Mouse (Mus musculus) cerebellum, adult 8-10 months (tissue): ENCODE measurements at regions not wholly inside any gene's neighbourhood (a gene's known extent, or its start where the extent isn't known, plus 50 kb on each side); places are given as distances from the start of the nearest gene placed in this dataset.

ENCODE experiments used
- DNase-seq: peaks from one replicate; pipeline ENCODE4 v3.0.0; 2022

DNA sequence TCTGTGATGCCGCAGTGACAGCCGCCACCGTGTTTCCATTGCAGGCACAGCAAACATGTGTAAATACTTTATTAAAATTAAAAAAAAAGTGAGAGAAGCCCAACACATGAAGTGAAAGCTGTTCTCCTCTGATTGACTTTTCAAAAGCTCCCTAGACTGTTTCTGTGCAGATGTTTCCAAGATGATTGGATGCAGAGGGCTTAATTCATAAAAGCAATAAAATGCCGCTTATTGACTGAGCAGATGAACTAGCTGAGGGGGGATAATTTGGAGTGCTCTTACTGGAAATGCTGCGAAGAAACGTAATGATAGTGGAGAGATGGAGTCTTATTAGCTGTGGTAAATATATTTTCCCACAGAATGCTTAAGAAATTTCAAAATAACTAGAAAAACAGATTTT is 170.4 kb downstream of the Rnf144a start:
- no peak for DNase-seq

DNA sequence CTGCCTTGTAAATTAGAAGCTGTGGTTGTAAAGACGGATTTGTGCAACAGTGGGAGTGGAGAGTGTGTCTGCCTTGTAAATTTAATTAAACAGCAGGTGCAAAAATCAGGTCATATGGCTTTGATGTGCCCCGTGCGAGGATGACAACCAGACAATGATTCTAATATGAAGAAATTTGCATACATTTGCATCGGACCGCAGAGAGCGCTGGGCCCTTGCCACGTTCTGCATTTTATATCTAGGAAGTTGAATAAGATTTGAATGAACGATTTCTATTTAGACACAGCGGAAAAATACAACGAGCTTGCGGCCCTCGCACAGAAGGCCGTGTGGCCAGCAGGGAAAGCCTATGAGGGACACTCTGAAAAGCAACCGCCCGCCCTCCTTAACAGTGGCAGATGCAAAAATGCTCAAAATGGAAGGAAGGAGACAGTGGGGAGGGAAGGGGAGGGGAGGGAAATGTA is 187.5 kb downstream of the Rnf144a start:
- no peak for DNase-seq

DNA sequence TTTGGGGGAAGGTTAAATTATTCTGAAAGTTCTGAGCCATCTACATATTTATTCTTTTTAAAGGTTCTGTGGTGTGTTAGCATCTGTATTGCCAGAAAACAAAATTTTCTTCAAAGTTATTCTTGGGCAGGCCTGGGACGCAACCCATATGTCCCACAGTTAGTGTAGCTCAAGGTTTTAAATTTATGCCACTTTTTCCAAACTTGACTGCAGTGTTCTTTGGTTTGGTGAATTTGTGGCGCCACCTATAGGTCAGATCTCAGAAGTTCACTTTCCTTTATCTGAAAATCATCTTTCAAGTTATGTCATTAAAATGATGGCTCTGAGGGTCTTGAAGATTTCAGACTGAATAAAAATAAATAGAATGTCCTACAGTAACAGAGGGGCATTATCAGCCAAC is 188.7 kb downstream of the Rnf144a start:
- peak; percentile 64 for DNase-seq

DNA sequence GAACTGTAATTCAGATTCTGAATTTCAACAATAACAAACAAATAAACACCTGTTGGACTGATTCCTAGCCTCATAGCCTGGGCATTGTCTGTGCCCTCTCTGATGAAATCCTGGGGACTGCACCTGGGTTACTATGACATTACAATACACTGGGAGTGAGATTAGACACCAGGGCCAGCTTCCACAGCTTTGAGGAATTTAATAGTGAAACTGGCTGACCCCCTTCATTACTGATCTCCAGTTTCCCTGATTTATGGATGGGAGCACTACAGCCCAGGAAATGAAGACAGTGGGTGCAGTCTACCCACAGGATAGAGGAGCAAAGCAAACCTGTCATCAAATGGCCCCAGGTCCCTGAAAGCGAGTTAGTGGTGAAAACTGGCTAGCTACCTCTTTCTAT is 202.6 kb downstream of the Rnf144a start:
- no peak for DNase-seq

DNA sequence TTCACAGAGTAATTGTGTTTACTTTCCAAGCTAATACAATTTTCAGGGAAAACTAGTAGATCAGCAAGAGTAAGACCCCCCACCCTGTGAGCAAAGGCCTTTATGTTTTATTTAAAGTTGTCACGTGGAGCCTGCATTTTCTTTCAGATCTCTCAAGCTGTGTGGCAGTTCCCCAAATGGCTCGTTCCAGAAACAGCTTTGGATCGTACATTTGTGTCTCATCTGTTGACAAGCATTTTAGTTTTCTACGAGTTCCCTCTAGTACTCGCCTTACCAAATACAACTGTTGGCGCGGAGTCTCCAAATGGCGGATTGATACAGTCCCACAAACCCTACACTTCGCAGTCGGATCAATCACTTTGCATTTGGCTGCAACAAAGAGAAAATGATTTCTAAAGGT is 203.6 kb downstream of the Rnf144a start:
- DNase-seq = no peak

DNA sequence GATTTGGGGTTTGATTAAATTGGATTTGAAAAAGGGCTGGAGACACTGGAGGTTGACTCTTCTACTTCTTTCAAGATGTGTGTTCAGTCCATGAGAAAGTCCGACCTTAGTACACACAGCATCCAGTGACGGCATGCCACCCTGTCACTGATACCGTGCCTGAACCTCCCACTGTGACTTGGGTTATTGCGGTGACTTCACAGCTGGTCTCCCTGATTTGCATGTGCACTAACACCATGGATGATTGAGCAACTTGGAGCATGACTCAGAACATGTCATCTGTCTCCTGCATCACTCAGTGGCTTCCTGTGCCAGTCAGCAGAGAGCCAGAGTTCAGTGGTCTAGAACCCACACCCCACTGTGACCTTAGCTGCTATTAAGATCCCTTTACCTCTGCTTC is 208.3 kb downstream of the Rnf144a start:
- peak; percentile 32 for DNase-seq

DNA sequence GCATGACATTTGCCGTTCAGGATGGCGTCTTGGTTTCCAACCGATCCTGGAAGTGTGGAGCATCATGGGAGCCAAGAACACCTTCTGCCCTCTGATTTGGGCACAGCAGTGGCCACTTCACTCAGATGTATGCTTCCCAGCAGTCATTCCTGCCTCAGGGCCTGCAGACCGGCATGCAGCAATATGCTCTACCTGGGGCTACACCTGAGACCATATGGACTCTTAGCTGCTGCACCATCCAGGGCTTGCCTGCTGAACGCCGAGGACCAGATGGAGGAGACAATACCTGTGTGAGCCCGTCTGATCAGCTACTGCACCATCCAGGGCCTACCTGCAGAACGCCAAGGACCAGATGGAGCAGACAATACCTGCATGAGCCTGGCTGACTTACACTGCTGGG is 209.0 kb downstream of the Rnf144a start:
- DNase-seq = peak; percentile 93

DNA sequence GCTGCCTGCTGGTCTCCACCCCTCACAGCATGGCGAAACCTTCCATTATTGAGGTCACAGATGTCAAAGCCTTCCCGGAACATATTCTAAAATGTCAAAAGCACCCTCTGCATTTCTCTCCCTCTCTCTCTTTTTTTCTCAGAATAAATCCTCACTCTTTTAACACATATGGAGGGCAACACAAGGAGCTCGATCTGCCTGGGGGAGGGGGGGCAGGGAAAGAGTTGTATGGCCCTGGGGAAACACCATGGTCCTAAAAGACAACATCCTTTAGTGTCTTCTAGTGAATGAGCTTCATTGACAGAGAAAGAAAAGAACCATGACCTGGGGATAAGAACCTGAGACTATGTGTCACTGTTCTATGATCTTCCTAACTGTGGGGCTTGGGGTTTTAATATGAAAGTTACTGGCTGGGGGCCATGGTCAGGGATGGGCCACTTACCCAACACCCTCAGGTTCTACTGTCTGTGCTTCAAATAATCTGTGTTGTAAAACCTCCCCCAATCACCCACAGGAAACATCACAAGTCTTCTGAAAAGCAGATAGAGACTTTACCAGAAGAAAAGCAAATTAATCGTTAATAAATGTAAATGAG is 223.0 kb downstream of the Rnf144a start:
- DNase-seq = peak; percentile 37

DNA sequence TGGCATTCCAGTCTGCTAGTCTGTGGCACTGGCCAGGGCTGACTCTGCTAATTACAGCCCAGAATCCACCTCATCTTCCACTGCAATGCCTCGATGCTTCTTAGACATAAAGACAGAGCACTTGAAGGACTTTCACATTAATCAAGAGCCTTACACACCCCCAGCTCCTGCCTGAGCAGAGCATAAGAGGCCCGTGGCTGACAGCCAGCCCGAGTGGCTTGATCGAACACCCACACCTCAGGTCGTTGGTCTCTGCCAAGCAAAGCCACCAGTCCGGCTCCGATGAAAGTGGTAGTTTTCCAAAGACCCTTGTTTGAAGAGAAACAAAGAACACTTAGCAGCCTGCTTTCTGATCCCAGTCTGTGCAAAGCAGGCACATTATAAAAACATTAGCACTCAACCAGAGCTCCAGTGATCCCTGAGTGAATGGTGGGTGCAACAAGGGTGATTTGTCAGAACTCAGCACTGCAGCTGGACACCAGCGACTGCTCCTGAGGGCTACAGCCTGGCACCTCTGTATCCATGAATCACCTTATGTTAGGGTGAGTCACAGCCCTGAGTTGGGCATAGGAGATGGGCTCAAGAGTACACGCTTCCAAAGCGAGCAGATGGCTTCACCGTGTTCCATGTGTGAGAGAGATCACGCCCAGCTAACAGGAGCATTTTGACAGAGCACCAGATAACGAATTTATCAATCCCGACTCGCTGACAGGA is 223.6 kb downstream of the Rnf144a start:
- peak; percentile 82 for DNase-seq

DNA sequence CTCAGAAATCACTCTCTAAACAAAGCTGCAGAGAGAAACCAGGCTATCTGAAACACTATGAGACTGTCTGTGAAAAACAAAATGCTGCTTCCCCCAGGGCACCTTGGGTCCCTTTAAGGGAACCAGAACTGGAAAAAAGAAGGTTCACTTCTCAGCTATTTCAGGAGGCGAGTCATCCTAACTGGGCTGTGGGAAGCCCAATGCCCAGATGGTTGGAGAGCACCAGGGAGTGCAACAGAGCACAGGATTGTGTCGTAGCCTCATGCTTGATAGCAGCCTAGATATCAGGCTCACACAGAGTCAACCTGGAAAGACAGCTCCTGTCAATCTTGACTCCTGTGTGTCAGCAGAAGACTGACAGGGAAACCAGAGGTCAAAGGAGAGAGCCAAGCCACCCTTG is 226.1 kb downstream of the Rnf144a start:
- peak; percentile 50 for DNase-seq

DNA sequence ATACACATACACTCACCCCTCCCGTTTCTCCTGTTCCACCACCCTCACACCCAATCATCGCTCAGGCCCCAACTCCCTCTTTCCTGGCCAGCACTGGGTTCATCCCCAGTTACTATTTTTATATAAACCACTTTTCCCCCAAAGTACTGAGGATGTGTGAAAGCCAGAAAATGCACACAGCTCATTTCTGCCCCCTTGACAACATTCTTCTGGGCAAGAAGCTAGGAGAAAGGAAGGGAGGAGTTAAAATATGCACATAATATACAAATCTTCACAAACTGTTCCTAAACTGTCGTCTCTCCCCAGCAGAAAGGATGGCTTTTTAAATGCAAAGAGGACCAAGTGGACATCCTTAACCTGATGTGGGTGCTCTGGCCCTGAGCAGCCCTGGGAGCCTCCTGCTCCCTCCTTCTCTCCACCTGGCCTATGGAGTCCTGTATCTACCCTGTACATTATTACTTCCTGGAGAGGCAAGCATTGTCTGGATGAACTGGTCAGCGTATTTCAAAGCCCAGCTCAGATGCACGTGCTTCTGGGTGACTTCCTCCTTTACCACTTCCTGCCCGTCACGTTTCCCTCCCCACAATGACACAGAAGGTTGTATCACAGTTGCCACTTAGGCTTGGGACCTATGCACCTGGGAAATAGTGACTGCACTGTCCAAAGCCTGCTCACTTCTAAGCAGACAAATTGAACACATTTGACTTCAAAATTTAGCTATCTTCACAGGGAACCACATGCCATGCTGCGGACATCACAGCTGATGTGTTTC is 227.8 kb downstream of the Rnf144a start:
- no peak for DNase-seq

DNA sequence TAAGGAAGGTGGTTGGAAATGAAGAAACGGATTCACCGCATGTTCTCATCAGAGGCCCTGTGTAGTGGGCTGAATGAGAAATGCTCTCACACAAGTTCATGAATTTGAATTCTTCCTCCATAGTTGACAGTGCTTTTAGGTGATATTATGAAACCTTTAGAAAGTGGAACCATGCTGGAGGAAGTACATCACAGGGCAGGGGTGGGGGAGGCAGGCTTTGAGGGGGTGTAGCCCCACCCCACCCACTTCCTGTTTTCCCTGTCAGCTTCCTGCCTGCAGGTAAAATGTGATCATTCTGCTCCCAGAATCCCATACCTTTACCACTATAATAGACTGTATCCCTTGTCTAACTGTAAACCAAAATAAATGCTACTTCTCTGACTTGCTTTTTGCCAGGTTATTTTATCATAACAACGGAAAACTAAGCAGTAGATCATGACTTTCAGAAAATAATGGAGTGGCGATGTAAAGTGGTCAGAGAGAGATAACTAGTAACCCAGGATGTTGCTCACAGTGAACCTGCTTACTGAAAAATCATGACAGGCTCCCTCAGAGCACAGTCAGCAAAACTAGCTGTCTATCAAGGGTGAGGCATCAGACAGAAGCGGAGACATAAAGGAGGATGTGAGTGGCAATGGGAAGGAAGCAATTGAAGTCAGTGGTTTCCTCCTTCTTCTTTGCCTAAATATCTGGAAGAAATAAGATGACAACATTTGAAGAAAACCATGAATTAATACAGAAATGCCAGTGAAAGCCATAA is 230.2 kb downstream of the Rnf144a start:
- DNase-seq = no peak

DNA sequence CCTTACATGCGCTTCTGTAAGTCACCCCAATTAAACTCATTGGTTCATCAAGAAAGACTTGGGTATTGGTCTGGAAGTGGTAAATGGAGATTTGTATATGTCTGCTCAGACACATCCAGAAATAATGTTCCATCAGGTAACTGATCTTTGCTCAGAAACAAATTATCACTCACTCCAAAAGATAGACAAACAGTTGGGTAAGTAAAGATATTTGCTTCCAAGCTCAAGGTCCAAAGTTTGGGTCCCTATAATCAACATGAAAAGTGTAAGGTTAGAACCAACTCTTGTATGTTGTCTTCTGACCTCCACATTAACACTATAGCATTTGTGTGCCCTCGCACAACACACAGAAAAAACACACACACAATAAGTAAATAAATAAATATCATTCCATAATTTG is 232.0 kb downstream of the Rnf144a start:
- no peak for DNase-seq

DNA sequence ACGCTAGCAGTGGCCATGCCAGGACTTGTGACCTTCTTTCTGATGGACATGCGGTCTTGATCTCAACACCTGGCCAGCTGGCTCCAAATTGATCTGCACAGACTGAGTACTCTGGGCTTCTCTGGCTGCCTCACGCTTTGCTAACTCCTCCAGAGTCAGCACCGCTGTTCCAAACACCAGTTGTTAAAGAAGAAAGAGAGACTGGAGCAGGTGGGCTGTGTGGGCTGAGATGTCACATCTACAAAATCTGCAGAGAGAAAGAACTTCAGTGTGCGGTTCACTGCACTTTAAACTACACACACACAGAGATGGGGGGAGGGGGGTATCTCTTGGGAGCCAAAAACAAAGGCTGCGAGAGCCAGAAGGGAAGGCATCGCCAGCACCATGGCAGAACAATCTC is 234.2 kb downstream of the Rnf144a start:
- DNase-seq = no peak

DNA sequence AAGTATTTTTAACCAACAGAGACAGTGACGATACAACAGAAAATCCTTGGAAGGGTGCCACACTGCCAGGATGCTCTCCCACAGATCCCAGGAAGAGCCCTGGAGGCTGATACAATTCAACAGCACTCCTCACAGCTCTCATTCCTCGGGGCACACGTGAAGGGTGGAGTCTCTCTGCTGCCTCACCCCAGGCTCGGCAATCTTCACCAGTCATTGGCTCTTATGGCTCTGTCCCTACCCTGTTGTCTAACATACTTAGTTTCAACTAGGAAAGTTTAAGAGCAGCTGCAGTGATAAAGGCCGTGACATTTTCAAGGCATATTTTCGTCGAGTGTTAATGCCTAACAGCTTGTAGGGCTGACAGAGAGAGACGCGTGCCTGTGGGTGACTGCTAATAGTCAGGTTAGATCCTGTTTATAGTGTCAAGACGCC is 238.8 kb downstream of the Rnf144a start:
- DNase-seq = peak; percentile 72

DNA sequence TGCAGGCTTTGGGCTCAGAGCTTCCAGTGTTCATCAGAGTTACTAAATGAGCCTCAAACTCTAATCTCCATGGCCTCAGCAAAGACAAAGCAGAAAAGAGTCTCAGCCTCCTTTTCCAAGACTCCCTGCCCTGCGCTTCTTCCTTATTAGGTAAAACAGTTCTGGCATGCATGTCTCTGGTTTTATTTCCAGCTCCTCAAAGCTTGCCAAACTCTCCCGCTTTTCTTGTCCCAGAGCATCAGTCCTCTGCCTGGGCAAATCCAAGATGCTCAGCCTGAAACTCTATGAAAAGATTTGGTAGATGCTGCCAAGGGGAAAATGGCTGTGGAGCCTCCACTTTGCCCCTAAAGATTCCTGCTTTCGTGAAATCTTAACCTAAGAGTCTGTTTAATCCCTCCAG is 251.6 kb downstream of the Rnf144a start:
- no peak for DNase-seq

DNA sequence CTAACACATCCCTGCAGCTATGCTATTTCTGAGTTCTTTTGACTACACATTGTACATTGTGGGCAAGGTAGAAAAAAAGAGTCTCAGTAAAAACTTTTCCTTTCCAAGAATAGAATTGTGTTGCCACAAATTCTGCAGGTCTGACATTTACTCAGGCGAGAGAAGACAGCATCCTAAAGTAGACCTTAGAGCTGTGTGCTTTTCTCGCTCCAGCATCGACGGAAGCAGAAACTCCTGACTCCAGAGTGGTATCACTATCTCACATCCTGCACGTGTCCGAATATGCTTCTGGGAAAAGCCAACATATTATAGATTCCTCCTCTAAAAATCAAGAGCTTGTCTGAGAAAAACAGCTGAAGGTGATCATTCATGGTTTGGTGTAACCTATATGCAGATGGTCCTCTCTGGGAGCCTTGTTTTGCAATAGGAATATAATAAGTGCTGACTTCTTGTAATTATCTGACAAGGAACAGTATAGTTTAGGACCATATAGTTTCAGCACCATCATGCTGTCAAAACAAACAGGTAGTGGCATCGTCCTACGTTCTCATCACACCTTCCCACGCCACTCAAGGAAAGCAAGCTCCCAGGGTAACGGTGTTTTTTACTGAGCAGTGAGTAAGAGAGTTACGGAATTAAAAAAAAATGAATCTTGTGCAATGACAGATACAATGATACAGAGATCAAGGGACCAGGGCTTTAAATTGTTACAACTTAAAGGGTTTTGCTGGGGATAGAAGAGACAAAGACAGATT is 254.0 kb downstream of the Rnf144a start:
- DNase-seq = no peak

DNA sequence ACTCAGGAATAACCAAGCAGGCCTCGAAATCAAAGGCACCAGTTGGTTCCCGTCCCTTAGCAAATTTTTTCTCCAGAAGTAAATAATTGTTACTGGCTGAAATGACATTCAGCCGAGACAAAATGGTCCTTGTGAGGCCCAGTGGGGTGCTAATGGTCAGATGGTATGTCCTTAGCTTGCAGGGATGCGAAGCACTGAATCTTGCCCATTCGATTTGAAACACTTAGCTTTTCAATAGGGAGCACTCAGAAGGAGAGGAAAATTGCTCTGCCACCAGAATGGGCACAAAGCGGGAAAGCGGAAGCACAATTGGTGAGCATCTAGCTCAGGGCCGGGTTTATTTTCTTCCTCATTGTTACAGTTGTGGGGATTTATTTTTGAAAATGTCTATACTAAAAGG is 262.1 kb downstream of the Rnf144a start:
- no peak for DNase-seq

DNA sequence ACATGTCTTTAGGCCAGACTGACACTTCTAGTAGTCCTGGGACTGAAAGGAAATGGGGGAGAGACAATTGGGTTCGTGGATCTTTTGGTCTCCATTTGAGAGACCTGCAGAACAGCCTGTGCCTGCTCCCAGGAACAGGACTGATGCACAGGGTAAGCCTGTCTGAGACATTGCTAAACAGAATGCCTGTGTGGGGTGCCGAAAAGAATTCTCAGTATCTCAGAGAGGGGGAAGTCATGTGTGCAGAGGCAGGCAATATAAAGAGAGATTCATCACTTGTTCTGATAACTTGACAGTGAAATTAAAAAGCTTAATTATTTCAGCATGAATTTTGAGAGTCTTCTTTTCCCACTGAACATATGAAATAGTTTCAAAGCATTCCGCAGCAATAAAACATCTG is 268.7 kb downstream of the Rnf144a start:
- no peak for DNase-seq

DNA sequence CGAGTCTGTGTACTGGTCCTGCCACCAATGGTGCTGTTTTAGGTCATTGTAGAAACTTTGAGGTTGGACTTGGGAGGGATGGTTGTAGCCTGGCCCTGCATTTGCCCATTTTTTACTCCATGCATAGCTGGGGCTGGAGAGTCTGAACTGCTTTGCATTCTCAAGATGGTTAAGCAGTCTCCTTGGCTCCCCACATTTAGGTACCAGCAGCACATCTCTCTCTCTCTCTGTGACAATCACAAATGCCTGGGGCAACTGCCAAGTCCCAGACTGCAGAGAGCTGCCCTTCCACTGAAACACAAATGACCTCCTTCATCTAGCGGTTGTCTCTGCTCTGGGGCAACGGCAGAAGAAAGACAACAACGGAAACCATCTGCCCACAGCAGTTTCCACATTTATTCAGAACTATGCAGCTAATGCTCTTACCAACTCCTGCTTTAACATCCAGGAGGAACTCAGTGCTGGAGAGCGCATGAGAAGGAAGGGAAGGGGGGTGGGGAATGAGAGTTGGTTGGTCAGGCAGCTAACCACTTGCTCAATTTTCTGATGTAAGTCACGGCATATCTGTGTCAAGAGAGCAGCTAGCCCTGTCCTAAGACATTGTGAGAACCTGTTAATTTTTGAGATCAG is 269.9 kb downstream of the Rnf144a start:
- peak; percentile 21 for DNase-seq

DNA sequence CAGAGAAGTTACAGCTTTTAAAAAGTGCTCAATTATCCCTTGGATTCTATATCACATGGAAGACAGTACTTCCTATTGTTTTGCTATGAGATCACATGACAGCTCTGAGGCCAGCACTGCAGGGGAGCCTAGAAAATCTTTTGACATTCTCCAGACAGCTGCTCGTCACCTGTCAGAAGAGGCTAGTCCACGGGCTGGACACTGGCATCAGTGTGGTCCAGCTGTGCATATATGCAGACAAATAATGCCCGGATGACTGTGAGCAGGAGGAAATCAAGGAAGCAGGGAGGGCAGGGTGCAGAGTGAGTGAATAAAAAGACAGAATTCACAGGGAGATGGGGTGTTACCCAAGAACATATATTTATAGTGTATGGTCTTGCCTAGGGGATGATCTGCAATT is 270.4 kb downstream of the Rnf144a start:
- DNase-seq = no peak

DNA sequence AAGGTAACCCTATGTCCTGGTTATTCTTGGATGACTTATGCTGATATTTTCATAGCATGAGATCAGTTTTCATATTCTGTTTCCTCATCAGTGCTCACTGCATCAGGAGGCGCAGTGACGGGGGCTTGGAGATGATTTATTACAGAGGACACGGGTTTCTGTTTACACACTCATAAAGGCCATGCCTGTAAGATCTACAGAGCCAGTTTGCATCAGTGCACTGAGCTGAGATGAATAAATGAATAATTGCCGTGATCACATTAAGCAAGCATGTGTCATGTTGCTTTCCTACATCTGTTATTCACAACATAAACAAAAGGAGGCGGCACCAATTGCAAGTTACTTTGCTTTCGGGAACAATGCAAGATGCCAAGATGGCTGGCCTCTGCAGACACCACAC is 271.6 kb downstream of the Rnf144a start:
- DNase-seq = no peak
